Mouse (Mus musculus) adrenal gland, postnatal 4 days (tissue): ENCODE measurements around the gene Zfp663. TPM values are rescaled to one million over a fixed set of nuclear protein-coding genes. Genes with fewer than 3 reads are reported as not detected.

Source experiments
- DNase-seq, 2 experiments: peaks; one replicate each; pipeline ENCODE4 v3.0.0; 2021 to 2022; ENCODE audit warnings: low spot score in 2 of 2, mixed read lengths in 2 of 2
- total RNA-seq, 2 experiments: library from RNA; stranded (reverse); gene quantifications; 2 replicates each; pipeline ENCODE4 v1.2.3; 2021

Zfp663 gene
- total RNA-seq, 2 experiments from 2014 or later = 0.34 TPM; not detected in 1

DNA sequence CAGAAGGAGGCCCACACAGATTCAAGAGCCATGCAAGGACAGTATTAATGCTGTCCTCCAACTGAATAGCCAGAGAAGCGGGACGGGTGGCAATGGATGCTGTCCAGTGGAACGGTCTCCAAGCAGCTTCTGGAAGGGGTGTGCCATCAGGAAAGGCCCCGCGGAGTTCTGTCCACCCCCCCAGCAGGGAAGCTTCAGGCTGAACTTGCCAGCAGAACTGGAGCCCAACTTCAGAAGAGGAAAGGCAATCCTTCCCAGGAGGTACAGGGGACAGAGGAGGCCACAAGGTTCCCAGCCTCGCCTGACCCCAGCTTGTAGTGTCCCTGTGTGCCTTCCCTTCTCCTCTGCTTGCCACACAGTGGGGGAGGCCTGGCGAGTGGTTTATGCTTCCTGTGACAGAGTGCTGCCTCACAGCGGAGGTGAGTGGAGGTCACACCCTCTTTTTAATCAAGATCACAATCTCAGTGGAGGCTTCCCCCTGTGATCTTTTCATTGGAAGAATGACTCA lies 47.1 kb downstream of the Zfp663 start:
- no peak for DNase-seq

- peak in 1 of 2 experiments; percentile 17 for DNase-seq
Measured at GRCm38 (mm10) chr2:165320531-165321150, 47.9 kb downstream of the Zfp663 start.

GRCm38 (mm10) chr2:165319503-165319902 lies 49.0 kb downstream of the Zfp663 start:
- DNase-seq = no peak

DNA sequence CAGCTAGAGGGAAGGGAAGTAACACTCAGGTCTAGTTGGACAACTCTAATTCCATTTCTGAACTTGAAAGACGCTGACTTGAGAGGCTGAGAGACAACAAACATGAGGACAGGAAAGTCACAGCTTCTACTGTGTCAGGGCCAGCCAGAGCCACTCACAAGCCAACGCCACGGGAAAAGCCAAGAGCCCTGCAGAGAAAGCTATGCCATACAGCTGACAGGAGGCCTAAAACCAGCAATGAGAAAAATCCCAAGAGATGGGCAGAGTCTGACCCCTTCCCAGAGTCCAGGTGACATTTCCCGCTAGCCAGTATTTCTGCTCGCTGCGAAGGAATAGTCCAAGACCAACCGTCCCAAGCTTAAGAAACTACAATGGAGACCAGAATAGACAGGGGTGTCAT lies 49.6 kb downstream of the Zfp663 start:
- DNase-seq = no peak

DNA sequence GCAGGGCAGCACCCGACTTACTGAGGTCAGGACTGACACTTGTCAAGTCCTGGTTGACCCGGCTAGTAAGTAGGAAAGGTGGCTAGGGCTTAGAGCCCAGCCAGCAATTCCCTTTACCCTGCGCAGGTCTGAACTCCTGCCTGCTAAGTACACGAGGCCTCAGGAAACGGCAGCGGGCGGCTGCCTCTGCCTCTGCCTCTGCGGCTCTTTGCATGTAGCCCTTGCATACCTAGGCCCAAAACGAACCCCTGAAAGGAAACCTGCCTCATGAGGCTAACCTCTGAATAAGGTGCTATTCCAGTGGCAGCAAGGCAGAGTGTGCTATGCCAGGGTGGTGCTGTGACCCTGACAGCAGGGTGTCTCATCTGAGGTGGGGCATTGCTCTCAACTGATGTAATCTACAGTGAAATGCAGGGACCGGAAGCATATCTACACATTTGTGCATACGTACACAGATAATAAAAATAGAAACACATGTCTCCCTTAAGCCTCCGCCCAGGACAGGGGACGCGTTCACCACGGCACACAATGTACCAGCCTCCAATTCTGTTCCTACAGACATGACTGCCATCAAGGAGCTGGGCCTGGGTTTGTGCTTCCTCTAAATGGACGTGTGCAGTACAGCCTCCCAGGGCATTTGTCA lies 50.8 kb downstream of the Zfp663 start:
- DNase-seq = no peak

GRCm38 (mm10) chr2:165316837-165317473 lies 51.6 kb downstream of the Zfp663 start:
- peak in 1 of 2 experiments; percentile 28 for DNase-seq

DNA sequence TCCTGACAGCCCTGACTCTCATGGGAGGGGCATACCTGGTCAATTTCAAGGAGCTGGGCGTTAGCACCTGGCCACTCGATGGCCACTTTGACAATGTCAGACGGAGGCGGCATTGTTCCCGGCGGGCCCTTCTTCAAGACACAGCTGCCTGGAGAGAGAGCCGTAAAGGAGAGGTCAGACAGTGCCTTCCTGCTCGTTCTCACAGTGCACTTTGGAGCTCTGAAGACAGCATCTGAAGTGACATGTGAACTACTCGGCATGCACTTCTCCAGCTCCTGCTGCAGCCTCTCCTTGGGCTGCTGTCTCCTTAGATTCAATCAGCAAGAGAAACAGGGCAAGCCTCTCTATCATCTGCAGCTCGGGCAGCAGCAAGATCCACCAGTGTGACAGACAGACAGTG lies 52.3 kb downstream of the Zfp663 start:
- no peak for DNase-seq

DNA sequence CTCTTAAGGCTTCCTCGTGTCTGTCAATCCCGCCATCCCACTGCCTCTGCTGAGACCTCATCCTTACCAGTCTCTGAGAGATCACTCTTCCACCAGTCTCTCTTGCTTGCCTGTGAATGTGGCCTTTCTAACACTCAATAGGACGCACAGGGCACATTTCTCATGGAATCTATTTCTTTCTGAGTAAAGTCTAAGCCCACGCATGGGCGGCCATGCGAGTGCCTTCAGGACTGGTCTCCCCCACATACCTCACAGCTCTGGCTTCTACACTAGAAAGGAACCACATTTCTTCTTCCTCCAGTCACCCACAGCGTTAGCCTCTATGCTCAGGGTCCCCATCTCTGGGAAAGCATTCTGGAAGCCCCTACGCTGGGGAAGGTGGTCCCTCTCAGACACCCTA lies 54.3 kb downstream of the Zfp663 start:
- no peak for DNase-seq

DNA sequence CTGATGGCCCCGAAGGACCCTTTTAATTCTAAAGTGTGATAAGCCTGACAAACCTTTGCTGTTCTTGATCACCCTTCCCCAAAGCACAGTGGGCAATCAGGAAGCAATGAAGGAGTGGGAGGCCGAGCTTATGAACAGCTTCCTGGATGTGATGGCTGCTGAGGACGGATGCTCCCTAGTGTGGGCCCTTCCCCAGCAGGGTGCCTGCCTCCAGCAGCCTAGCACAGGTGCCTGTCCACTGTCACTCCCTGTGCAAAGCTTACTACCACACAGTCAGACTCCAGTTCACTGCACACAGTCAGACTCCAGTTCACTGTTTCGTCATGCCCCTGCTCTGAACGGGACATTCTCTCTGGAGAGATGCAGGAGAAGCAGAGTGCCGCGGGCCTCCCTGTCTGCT lies 56.1 kb downstream of the Zfp663 start:
- DNase-seq = no peak

DNA sequence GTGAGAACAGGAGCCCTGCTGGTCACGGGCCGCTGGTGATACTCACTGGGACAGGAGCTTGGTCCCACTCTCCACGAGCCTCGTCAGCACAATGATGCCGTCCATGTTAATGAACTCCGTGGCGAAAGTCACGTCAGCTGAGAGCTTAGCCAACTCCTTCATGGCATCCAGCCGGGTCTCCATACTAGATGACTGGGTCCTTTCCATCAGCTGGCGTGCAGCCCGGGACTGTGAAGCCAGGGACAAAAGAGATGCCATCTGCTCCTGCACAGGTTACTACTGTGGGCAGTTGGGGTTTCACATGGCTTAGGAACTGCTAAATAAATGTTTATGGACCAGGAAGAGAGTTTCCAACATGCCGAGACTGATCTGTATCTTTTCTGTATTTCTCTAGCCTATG lies 57.0 kb downstream of the Zfp663 start:
- no peak for DNase-seq

GRCm38 (mm10) chr2:165310818-165311425 lies 57.6 kb downstream of the Zfp663 start:
- DNase-seq = no peak

- DNase-seq = no peak
Measured at GRCm38 (mm10) chr2:165307801-165308200, 60.7 kb downstream of the Zfp663 start.

- no peak for DNase-seq
Measured at GRCm38 (mm10) chr2:165305438-165305837, 63.1 kb downstream of the Zfp663 start.

DNA sequence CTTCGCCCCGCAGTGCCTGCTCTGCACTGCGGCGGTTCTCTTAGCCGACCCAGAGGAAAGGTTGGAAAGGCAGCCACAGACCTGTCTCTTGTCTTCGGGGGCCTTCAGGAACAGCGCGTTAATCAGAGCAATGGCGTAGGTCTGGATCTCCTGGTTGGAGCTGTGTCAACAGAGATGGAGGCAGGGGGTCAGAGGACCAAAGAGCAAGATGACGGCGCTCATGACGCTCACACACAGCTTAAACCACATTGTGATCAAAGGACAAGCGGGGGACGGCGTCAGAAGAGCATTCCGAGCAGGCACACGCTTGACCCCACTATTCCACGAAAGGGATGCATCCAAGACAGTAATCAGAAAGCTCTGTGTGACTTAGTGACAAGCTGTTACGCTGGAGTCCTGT lies 63.7 kb downstream of the Zfp663 start:
- DNase-seq = no peak

- no peak for DNase-seq
Measured at GRCm38 (mm10) chr2:165303354-165304012, 65.0 kb downstream of the Zfp663 start.

DNA sequence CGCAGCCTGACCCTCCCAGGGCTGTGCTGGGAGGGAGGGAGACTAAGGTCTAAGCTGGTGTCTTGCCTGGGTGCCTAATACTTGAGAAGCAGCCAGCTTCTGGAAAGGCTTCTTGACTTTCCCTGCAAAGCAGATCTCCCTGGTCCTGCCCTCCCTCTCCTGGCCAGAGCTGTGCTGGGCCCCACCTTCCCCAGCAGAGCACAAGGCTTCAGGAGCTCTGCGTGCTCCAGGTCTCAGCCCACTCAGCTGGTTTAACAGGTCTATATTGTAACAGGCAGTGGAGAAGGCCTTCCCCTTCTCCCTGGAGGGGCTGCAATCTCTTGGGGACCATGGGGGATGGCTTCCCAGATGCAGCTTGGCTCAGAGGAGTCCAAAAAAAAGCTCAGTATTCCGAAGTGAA lies 67.1 kb downstream of the Zfp663 start:
- no peak for DNase-seq

Other genes starting within 250 kb of the Zfp663 start
- gene Cdh22, start 133.9 kb downstream of the Zfp663 start, total RNA-seq = 1 to 10 TPM; 1.4 to 1.7 TPM
- 10 to 100 TPM; 48.2 to 48.7 TPM for gene Slc35c2, start 80.9 kb downstream of the Zfp663 start, total RNA-seq
- gene Elmo2, start 42.2 kb downstream of the Zfp663 start, total RNA-seq = 10 to 100 TPM; 37.3 to 45.7 TPM
- gene Zfp334, start 19.5 kb upstream of the Zfp663 start, total RNA-seq = 1 to 10 TPM; 8.9 to 9.1 TPM
- gene Ocstamp, start 31.7 kb upstream of the Zfp663 start, total RNA-seq = under 1 TPM; 0.08 to 0.45 TPM
- 10 to 100 TPM; 10.3 to 17.0 TPM for gene Slc13a3, start 104.5 kb upstream of the Zfp663 start, total RNA-seq
- 10 to 100 TPM; 18.1 to 19.1 TPM for gene Trp53rka, start 124.6 kb upstream of the Zfp663 start, total RNA-seq
- 1 to 10 TPM; 2.1 to 2.3 TPM for gene Slc2a10, start 135.1 kb upstream of the Zfp663 start, total RNA-seq
- 1 to 10 TPM; 4.2 to 6.1 TPM for gene Eya2, start 226.3 kb upstream of the Zfp663 start, total RNA-seq